Mouse (Mus musculus): ENCODE measurements around the gene Yars2.
"Not testable (repeated sequence)": the region's sequence is repeated elsewhere in the genome, so short reads cannot be mapped to it uniquely, and the experiment has no call there.

GRCm38 (mm10) chr16:16359101-16359482 lies 56.3 kb downstream of the Yars2 start:
- not testable (repeated sequence) for TF ChIP-seq POLR2A (IDR thresholded peaks at IDR 0.05; ENCODE audit: control insufficient read depth in 1 of 2, insufficient read depth in 1 of 2, low read depth in 1 of 2, low read length in 2 of 2, poor library complexity in 1 of 2); TBP (IDR thresholded peaks at IDR 0.05; ENCODE audit: low read depth, low read length); EP300 (IDR thresholded peaks at IDR 0.05; ENCODE audit: low read depth in 1 of 2, low read length in 2 of 2); CTCF (IDR thresholded peaks at IDR 0.05 in 2 of 3, conservative IDR thresholded peaks at IDR 0.05 in 1 of 3; ENCODE audit: control insufficient read depth in 1 of 3, insufficient read depth in 1 of 3, low read depth in 2 of 3, low read length in 3 of 3, poor library complexity in 1 of 3, severe bottlenecking in 1 of 3); ETS1 (IDR thresholded peaks at IDR 0.05; ENCODE audit: low read depth, low read length); USF2 (IDR thresholded peaks at IDR 0.05; ENCODE audit: borderline replicate concordance in 1 of 2, insufficient read depth in 1 of 2, low read depth in 1 of 2, low read length in 2 of 2); RCOR1 (IDR thresholded peaks at IDR 0.05; ENCODE audit: low read depth, low read length); TCF12 (IDR thresholded peaks at IDR 0.05; ENCODE audit: low read depth, low read length); POLR2AphosphoS5 (IDR thresholded peaks at IDR 0.05; ENCODE audit: borderline replicate concordance, low read depth, low read length); CHD2 (IDR thresholded peaks at IDR 0.05; ENCODE audit: low read length); MEF2A (IDR thresholded peaks at IDR 0.05; ENCODE audit: extremely low read depth, insufficient replicate concordance, low read depth, low read length, poor library complexity, severe bottlenecking); UBTF (IDR thresholded peaks at IDR 0.05; ENCODE audit: borderline replicate concordance, insufficient read depth, low read depth, low read length)

Data from MEL (cell line).